Mouse (Mus musculus) liver, postnatal 0 days (tissue): ENCODE measurements at regions not wholly inside any gene's neighbourhood (a gene's known extent, or its start where the extent isn't known, plus 50 kb on each side); places are given as distances from the start of the nearest gene placed in this dataset.

Experiments
- CTCF ChIP-seq: sonication (generic); IDR thresholded peaks from 2 replicates; pipeline ENCODE4 v1.5.1; 2016; ENCODE audit warnings: antibody characterized with exemption, low read depth
- EP300 ChIP-seq: IDR thresholded peaks from 2 replicates; pipeline ENCODE4 v1.6.1; 2016; ENCODE audit warnings: antibody characterized with exemption, low read depth, mild to moderate bottlenecking

DNA sequence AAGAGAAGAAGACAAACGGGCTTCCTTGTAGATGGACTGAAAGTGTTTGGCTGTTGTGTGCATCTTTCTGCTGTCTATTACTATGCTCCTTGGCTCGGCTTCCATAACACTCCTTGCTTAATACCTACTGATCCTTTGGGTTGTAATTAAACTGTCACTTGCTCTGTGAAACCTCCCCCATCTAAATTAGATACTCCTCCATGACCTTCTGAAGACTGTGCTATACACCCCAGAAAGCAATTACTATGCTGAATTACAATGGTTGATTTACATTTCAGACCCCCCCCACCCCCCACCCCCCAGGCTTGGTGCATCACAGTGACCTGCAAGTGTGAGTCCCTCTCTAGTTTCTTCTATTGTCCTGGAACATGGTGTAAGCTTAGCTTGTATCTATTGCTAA, 549.3 kb downstream of the Fam19a2 start:
- no peak for TF ChIP-seq CTCF
- no peak for TF ChIP-seq EP300
